Mouse (Mus musculus) frontal cortex, postnatal 25 days (tissue): ENCODE data around the gene Cntrl.

Experiments used
- DNase-seq, 2 experiments: peaks; one replicate each; pipeline ENCODE4 v3.0.0; 2022; ENCODE audit warnings: low spot score in 2 of 2

Cntrl gene

GRCm38 (mm10) chr2:35173666-35174065 is 64.4 kb downstream of the Cntrl start:
- no peak for DNase-seq

- no peak for DNase-seq
Measured at GRCm38 (mm10) chr2:35174100-35174499, 64.8 kb downstream of the Cntrl start.

DNA sequence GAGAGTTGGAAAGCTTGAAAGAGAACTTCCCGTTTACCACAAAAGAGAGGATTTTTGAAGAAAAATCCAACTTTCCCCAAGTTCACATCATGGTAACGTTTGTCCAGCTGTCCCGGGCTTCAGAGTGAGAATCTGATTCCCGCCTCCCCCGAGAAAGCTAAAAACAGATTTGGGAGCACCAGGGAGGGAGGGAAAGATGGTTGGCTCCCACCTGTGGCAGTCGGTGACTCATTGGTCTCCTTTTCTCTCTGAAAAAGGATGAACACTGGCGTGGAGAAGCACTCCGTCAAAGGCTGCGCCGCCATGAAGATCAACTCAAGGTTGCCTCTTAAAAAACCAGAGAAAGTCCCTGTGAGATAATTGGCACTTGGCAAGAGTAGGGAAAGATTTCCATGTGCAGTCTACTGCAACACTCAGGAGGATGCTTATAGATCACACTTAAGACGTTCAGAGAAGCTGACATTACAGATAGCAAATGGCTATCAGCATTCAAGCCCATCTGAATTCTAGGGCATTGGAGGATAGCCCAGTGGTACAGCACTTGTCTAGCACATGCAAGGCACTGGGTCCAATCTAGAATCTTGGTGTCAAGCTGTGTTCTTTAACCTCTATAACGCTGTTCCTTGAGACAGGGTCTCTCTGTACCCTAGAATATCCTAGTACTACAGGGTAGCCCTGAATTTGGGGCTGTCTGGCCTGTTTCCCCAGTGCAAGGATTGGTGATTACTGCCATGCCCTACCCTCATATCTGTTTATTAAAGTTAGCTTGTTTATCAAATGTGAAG is 66.2 kb downstream of the Cntrl start:
- DNase-seq = no peak

DNA sequence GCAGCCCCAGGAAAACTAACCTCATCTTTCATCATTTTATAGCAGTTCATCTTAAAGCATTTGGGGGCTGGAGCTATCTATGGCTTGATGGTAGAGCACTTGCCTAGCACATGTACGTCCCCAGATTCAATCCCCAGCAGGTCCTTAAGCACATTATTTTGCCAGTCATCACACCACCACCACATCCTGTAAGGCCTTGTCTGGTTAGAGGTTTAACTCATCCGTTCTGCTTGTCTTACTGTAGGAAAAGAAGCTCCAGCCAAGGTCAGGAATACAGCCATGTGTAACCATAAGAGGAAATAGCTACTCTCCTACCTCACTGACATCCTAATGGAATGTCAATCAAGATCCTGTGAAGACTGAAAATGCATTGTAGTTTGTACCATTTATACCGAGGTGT is 68.9 kb downstream of the Cntrl start:
- DNase-seq = no peak

DNA sequence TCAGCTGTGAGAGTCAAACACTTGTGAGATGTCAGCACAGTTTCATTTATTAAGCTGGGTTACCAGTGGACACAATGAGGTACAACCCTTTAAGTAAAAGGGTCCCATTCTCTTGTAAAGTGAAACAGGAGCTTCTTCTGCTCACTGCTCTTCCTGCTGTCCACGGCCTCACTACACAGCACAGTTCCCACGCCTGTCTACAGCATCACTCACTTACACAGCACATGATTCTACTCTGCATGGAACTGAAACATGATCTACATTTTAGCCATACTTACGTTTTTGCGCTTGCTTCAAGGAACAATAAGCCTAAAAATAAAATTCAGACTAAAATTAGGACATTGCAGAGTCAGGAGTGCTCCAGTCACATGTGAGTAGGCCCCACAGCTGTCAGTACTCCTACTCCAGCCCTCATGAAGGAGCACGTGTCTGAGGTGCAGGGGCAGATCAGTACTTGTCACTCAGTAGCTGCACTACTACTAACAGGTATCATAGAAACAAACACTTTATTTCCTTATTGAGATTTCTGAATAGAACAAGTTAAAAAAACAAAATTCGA is 73.9 kb downstream of the Cntrl start:
- DNase-seq = no peak

- DNase-seq = no peak
Measured at GRCm38 (mm10) chr2:35188929-35189328, 79.6 kb downstream of the Cntrl start.

DNA sequence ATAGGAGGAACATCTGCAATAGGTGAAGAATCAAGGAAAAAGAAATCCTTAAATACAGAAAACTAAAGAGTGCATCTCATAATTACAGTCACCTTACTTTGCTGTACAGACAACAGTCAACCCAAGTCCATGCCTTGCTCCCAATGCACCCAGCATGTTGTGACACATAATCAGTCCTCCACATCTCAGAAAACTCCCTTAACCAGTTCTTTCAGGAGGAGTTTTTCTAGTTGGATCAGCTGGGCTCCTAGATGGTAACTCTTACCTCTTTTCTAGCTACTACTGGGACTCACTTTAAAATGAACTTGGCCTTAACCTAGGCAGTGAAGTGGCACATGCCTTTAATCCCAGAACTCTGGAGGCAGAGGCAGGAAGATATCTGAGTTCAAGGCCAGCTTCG is 84.7 kb downstream of the Cntrl start:
- DNase-seq = no peak

- DNase-seq = no peak
Measured at GRCm38 (mm10) chr2:35195626-35196544, 86.6 kb downstream of the Cntrl start.

DNA sequence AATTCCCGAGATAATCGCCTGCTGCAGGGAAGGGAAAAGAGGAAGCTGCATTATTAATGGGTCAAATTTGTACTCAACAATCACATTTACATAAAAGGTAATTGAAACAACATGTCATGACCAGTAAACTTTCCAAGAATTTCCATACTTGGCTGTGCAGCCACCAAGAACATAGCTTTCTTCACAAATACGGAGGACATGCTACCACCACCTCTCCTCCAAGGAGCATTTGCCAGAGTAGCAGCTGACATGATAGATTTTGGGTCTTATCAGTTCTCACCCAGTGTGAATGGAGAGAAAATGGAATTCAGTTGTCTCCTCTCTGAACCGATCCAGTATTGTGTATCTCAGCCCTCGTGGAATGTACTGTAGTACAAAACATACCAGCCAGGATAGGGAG is 90.2 kb downstream of the Cntrl start:
- no peak for DNase-seq

GRCm38 (mm10) chr2:35199971-35200897 is 90.9 kb downstream of the Cntrl start:
- peak in 1 of 2 experiments; percentile 31 for DNase-seq

GRCm38 (mm10) chr2:35200898-35201668 is 91.8 kb downstream of the Cntrl start, which contains the start of gene Rab14:
Gene Rab14 (minus strand): TSS chr2:35201120.
- peak; percentile 99 for DNase-seq

DNA sequence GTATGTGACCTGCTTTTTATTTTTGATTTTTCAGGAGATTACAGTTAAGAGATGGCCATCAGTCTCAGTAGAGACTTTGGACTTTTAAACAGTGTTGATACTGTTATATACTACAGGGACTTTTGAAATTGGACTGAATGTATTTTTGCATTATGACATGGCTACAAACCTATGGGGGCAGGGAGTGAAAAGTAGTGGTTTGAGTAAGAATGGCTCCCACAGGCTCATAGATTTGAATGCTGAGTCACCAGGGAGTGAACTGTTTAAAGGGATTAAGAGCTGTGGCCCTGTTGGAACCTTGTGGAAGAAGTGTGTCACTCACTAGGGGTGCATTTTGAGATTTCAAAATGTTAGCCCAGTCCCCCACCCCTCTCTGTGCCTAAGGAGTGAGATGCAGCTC is 94.4 kb downstream of the Cntrl start:
- no peak for DNase-seq

GRCm38 (mm10) chr2:35206761-35207160 is 97.5 kb downstream of the Cntrl start:
- no peak for DNase-seq

DNA sequence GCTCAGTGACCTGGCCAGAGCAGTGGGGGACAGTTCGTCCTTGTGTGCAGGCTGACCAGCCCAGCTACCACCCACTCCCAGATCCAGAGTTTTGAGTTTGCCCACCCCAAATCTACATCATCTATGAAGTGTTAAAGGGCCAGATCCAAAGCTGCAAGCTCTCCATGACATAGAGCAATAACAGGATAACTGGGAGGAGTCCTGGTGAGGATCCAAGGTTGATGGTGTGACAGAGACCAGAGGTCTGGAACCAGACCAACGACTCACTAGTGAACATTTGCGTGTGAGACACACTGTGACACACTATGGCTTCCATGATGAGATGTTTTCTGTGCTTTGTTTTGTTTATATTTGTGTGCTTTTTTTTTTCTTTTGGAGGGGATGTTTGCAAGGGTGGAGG is 98.8 kb downstream of the Cntrl start:
- no peak for DNase-seq

- DNase-seq = no peak
Measured at GRCm38 (mm10) chr2:35208931-35209665, 99.8 kb downstream of the Cntrl start.

DNA sequence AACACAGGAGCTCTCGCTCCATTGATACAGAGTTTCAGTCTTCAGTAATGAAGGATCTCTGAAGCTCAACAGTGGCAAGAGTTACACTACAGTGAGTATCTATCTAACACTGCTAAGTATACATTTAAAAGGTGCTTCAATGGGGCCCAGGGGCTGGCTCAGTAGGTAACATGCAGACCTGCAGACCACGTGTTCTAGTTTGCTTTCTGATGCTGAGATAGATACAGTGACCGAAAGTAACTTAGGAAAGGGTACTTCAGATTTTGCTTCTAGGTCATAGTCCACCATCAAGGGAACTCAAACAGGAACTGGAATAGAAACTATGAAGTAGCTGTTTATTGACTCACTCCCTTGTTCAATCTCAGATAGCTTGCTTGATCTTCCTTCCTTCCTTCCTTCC is 102.4 kb downstream of the Cntrl start:
- no peak for DNase-seq

GRCm38 (mm10) chr2:35213345-35213910 is 104.1 kb downstream of the Cntrl start:
- DNase-seq = no peak

DNA sequence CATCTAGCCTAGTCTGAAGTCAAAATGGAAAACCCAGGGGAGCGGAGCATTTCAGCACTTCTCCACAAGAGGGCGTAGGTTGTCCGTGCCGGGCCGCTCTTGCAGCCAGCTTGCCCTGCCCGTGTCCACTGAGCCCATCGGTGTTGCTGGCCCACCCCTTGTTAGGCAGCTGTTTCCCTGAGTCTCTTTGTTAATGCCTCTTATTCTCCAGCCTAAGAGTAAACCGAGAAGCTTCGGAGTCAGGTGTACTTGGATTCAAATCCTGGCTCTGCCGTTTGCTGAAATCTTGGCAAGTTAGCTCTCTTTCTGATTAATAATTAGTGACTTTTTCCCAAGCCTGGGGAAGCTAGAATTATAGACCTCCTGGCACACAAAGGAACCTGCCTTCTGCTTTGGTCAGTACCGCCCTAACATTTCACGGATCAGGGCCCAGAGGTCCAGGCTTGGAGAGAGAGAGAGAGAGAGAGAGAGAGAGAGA is 105.6 kb downstream of the Cntrl start:
- DNase-seq = peak; percentile 80 to 81

- no peak for DNase-seq
Measured at GRCm38 (mm10) chr2:35215363-35215762, 106.1 kb downstream of the Cntrl start.
